Mouse (Mus musculus) ES-E14 (cell line): Measurements from ENCODE around the gene Gm10273. TPM values are rescaled to one million over a fixed set of nuclear protein-coding genes. Genes with fewer than 3 reads are reported as not detected.

Experiments
- DNase-seq: peaks from one replicate; pipeline ENCODE4 v3.0.0-alpha.2; 2013; ENCODE audit warnings: low read depth, low spot score
- H3K27ac ChIP-seq: 2 replicates; pipeline ENCODE4 v1.5.1; 2012; ENCODE audit warnings: low read depth, mild to moderate bottlenecking, low read length, moderate library complexity, mixed read lengths; ENCODE audit not compliant: poor library complexity, insufficient read depth, severe bottlenecking
- H3K36me3 ChIP-seq: 2 replicates; pipeline ENCODE4 v1.6.1; 2012; ENCODE audit warnings: mild to moderate bottlenecking, low read length, moderate library complexity, mixed read lengths; ENCODE audit not compliant: control insufficient read depth, poor library complexity, insufficient read depth, severe bottlenecking
- H3K4me1 ChIP-seq, 2 experiments: fragments of 150-350 bp in 1 of 2; sonication (generic) in 1 of 2; 2 replicates each; pipeline ENCODE4 v1.6.1; 2012; ENCODE audit warnings: low read length in 2 of 2, mild to moderate bottlenecking in 1 of 2, mixed read lengths in 1 of 2; ENCODE audit not compliant: control insufficient read depth in 2 of 2, insufficient read depth in 2 of 2, poor library complexity in 1 of 2
- H3K4me3 ChIP-seq, 2 experiments: fragments of 150-350 bp in 1 of 2; sonication (generic) in 1 of 2; 2 replicates each; pipeline ENCODE4 v1.5.1; 2012; ENCODE audit warnings: low read length in 2 of 2, low read depth in 1 of 2, mild to moderate bottlenecking in 1 of 2, mixed read lengths in 1 of 2; ENCODE audit not compliant: insufficient read depth in 1 of 2, poor library complexity in 1 of 2, severe bottlenecking in 1 of 2
- H3K9ac ChIP-seq: 2 replicates; pipeline ENCODE4 v1.6.1; 2012; ENCODE audit warnings: low read depth, mild to moderate bottlenecking, low read length, mixed read lengths; ENCODE audit not compliant: poor library complexity, insufficient read depth, severe bottlenecking
- H3K9me3 ChIP-seq: fragments of 150-350 bp; sonication (generic); 2 replicates; pipeline ENCODE4 v1.6.1; 2012; ENCODE audit warnings: low read depth, mild to moderate bottlenecking, low read length; ENCODE audit not compliant: control insufficient read depth, insufficient read depth
- CHD2 ChIP-seq: IDR thresholded peaks from 2 replicates; pipeline ENCODE4 v1.6.1; 2014; ENCODE audit warnings: mild to moderate bottlenecking, low read depth, low read length, inconsistent platforms
- HCFC1 ChIP-seq: IDR thresholded peaks from 2 replicates; pipeline ENCODE4 v1.6.1; 2012; ENCODE audit warnings: low read length, inconsistent platforms, borderline replicate concordance; ENCODE audit not compliant: insufficient read depth
- MAFK ChIP-seq: IDR thresholded peaks from 2 replicates; pipeline ENCODE4 v1.6.1; 2014; ENCODE audit warnings: mild to moderate bottlenecking, low read depth, low read length, inconsistent platforms; ENCODE audit not compliant: insufficient read depth
- ZC3H11A ChIP-seq: IDR thresholded peaks from 2 replicates; pipeline ENCODE4 v1.6.1; 2012; ENCODE audit warnings: low read depth, mild to moderate bottlenecking, inconsistent platforms, low read length, borderline replicate concordance
- ZNF384 ChIP-seq: IDR thresholded peaks from 2 replicates; pipeline ENCODE4 v1.6.1; 2012; ENCODE audit warnings: low read depth, low read length, inconsistent platforms
- in situ Hi-C, 2 experiments: fragments of 600-800 bp; cut with MboI; formaldehyde crosslinking; loops; one replicate each; pipeline ENCODE4 v1.15.1; 2025; ENCODE audit warnings: low sequenced_read_pairs in 2 of 2, inconsistent platforms in 1 of 2; ENCODE audit not compliant: unreplicated experiment in 2 of 2
- total RNA-seq: library from RNA; depleted of rRNA; stranded (reverse); fragments of 300-350 nt; gene quantifications from 2 replicates; pipeline ENCODE4 v1.2.3, GENCODE M21; 2012

Gm10273 gene
- total RNA-seq, 1 experiment, result 26.8 TPM

DNA sequence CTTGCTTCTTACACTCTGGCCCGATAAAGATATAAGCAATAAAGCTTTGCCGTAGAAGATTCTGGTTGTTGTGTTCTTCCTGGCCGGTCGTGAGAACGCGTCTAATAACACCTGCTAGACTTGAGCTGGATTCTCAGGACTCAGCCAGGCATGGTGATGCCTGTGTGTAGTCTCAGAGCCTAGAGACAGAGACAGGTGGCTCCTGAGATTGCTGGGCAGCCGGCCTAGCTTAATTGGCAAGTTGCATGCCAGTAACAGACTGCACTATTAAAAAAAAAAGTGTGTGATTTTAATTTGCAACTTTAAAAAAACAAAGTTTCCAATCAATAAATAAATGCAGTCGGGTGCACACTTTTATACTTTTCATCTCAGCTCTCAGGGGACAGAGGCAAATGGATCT, 8.5 kb upstream of the Gm10273 start:
- no peak for DNase-seq
- Histone ChIP-seq H3K9ac (no peak overlapping the region), H3K36me3 (no peaks in the 10 kb centered on the region), H3K27ac (no peak overlapping the region), H3K9me3 (no peaks in the 10 kb centered on the region), H3K4me1 (no peaks in the 10 kb centered on the region), H3K4me3 (no peak overlapping the region)
- TF ChIP-seq ZNF384 (no peak), MAFK (no peak), ZC3H11A (no peak), HCFC1 (no peak)
- in situ Hi-C loops, result no loop called here

DNA sequence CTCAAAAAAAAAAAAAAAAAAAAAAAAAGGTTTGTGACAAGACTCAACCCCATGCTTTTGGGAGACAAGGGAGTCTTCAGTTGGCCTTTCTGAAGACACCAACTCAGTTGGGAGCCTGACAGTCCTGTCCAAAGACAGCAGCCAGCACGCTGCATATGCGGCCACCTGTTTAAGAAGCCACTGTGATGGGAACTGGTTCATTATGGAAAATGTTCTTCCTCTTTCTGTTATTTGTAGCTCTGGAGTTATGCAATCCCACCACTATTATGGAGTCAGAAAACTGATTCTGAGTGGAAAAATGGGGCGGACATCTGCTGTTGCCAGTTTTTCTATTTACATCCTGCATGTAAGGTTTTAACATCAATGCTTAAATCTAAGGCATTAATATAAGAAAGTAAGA, 5.8 kb upstream of the Gm10273 start:
- H3K36me3 ChIP-seq, result no peaks in the 10 kb centered on the region
- H3K9me3 ChIP-seq, result no peaks in the 10 kb centered on the region
- H3K4me3 ChIP-seq, result no peak overlapping the region
- H3K9ac ChIP-seq, result no peak overlapping the region
- in situ Hi-C loops, result no loop called here
- TF ChIP-seq ZC3H11A (no peak), CHD2 (no peak), MAFK (no peak)
- DNase-seq, result no peak
- H3K4me1 ChIP-seq, result no peaks in the 10 kb centered on the region
- H3K27ac ChIP-seq, result no peak overlapping the region

DNA sequence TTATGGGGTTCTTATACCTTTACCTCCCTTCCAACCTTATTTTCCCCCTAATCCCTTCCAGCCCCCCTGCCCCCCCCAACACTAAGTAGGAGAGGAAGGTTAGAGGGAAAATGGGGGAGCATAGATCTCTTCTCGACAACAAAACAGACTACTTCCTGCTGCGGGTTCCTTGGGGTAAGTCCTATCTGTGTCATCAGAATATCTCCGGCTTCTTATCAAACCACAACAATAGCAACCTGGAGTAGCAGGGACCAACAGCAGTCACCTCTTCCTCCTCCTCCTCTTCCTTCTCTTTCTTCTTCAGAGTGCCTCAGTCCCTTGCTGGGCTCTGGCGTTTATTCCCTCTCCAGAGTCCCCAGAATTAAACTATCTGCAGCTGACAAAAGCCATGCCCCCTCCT, 3.5 kb upstream of the Gm10273 start:
- no peak overlapping the region for H3K27ac ChIP-seq
- no peaks in the 10 kb centered on the region for H3K4me1 ChIP-seq
- in situ Hi-C loops, result no loop called here
- DNase-seq, result no peak
- no peaks in the 10 kb centered on the region for H3K36me3 ChIP-seq
- no peak for TF ChIP-seq ZC3H11A
- TF ChIP-seq ZNF384, result no peak
- no peak for TF ChIP-seq CHD2
- TF ChIP-seq HCFC1, result no peak
- TF ChIP-seq MAFK, result no peak
- no peak overlapping the region for H3K9ac ChIP-seq
- H3K9me3 ChIP-seq, result no peaks in the 10 kb centered on the region
- no peak overlapping the region for H3K4me3 ChIP-seq

DNA sequence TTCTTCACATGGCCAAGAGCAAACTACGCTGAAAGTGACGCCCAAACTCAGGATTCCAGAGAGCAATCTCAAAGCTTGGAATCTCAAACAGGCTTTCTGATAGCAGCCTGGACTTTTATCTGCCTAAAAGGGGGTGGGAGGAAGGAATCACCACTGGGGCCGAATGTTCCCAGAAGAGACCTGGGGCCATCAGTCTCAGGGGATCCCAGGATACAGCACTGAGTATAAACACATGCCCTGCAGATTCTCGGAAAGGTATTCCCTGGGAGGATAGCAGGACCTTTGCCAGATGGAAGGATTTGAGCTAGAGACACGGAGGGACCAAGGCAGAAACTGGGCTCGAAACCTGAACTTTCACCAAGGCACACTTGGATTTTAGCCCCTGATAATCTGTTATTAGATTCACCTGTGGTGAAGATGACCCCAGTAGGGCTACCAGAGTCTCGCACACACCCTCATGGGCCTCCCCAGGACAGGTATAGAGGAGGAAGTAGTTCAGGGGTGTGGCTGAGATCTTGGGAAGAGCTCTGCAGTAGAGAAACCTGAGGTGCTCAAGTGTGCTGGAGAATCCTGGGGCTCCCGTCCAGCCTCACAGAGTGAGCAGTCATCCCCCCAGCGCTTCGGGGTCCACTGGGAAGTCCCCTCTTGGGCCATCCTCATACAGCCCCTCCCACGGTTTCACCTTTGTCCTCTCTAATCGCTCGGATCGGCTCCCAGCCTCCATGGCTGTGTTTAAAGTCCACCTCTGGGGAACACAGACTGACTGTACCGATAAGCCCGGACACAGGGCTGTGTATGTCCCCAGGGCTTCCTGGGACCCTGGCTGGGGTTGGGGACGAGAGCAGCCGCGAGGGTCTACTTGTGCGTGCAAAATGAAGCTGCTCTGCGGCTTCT, 7.7 kb downstream of the Gm10273 start, which contains the start of gene Pla2g12b:
TSS of gene Pla2g12b (plus strand) at position 762 of the 894 bp plus-strand sequence.
- Histone ChIP-seq H3K4me3 (peak within 1 kb of the TSS in 1 of 2 experiments; percentile 33; a peak in 1 of 4 replicates), H3K27ac (no peak within 1 kb of the TSS), H3K4me1 (0 out of 4 replicates have a peak, but pooled peaks cover 0 to 5% of the 10 kb centered on the region in 2 experiments), H3K9me3 (no peaks in the 10 kb centered on the region), H3K36me3 (no peaks in the 10 kb centered on the region), H3K9ac (no peak within 1 kb of the TSS)
- no peak for DNase-seq
- in situ Hi-C loops, result no loop called here
- TF ChIP-seq ZC3H11A (no peak), MAFK (no peak), CHD2 (no peak), HCFC1 (no peak), ZNF384 (no peak)

DNA sequence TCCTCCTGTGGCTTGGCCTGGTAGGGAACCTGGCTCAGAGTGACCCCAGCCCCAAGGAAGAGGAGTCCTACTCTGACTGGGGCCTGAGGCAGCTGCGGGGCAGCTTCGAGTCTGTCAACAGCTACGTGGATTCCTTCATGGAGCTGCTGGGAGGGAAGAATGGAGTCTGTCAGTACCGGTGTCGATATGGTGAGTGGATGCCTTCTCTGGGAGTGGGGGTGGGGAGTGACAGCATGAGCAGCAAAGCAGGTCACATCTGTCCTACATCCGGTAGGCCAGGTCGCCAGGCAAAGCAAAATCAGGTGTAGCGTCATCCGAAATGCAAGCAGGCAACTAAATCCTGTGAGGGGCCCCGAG, 8.3 kb downstream of the Gm10273 start:
- Histone ChIP-seq H3K4me3 (peak overlapping the region in 1 of 2 experiments; percentile 33; a peak in 1 of 4 replicates), H3K27ac (no peak overlapping the region), H3K9me3 (no peaks in the 10 kb centered on the region), H3K4me1 (0 out of 4 replicates have a peak, but pooled peaks cover 0 to 5% of the 10 kb centered on the region in 2 experiments), H3K36me3 (no peaks in the 10 kb centered on the region), H3K9ac (no peak overlapping the region)
- no peak for DNase-seq
- TF ChIP-seq ZNF384 (no peak), ZC3H11A (no peak), CHD2 (no peak), HCFC1 (no peak), MAFK (no peak)
- in situ Hi-C loops, result no loop called here
